Mouse (Mus musculus): ENCODE measurements around the gene Rhpn2.

Rhpn2 gene

GRCm38 (mm10) chr7:35386525-35386952, 52.6 kb downstream of the Rhpn2 start:
- in situ Hi-C loops (cut with MboI; ENCODE audit: low sequenced_read_pairs), result no loop called here

GRCm38 (mm10) chr7:35388694-35389093, 54.7 kb downstream of the Rhpn2 start:
- in situ Hi-C loops (cut with MboI; ENCODE audit: low sequenced_read_pairs), result no loop called here

GRCm38 (mm10) chr7:35392935-35393334, 59.0 kb downstream of the Rhpn2 start:
- in situ Hi-C loops (cut with MboI; ENCODE audit: low sequenced_read_pairs), result no loop called here

- in situ Hi-C loops (cut with MboI; ENCODE audit: low sequenced_read_pairs), result no loop called here
Measured at GRCm38 (mm10) chr7:35395734-35396456, 61.9 kb downstream of the Rhpn2 start.

- in situ Hi-C loops (cut with MboI; ENCODE audit: low sequenced_read_pairs), result no loop called here
Measured at GRCm38 (mm10) chr7:35396542-35397168, 62.7 kb downstream of the Rhpn2 start, which contains the start of the genes Faap24 and Cep89. TSS of gene Faap24 (minus strand) at chr7:35396836. TSS of gene Cep89 (plus strand) at chr7:35397035.

GRCm38 (mm10) chr7:35401169-35401568, 67.2 kb downstream of the Rhpn2 start:
- in situ Hi-C loops (cut with MboI; ENCODE audit: low sequenced_read_pairs), result no loop called here

- in situ Hi-C loops (cut with MboI; ENCODE audit: low sequenced_read_pairs), result no loop called here
Measured at GRCm38 (mm10) chr7:35415226-35415625, 81.3 kb downstream of the Rhpn2 start.

GRCm38 (mm10) chr7:35415801-35416653, 82.1 kb downstream of the Rhpn2 start:
- in situ Hi-C loops (cut with MboI; ENCODE audit: low sequenced_read_pairs), result no loop called here

- in situ Hi-C loops (cut with MboI; ENCODE audit: low sequenced_read_pairs), result no loop called here
Measured at GRCm38 (mm10) chr7:35416654-35416948, 82.6 kb downstream of the Rhpn2 start.

GRCm38 (mm10) chr7:35423071-35423470, 89.1 kb downstream of the Rhpn2 start:
- in situ Hi-C loops (cut with MboI; ENCODE audit: low sequenced_read_pairs), result no loop called here

GRCm38 (mm10) chr7:35428146-35428545, 94.2 kb downstream of the Rhpn2 start:
- in situ Hi-C loops (cut with MboI; ENCODE audit: low sequenced_read_pairs), result no loop called here

GRCm38 (mm10) chr7:35435266-35435665, 101.3 kb downstream of the Rhpn2 start:
- in situ Hi-C loops (cut with MboI; ENCODE audit: low sequenced_read_pairs), result no loop called here

Measured in CH12F3 (cell line).